Mouse (Mus musculus): Measurements from ENCODE around the gene Zcchc9. TPM values are rescaled to one million over a fixed set of nuclear protein-coding genes. Genes with fewer than 3 reads are reported as not detected.
"Not testable (repeated sequence)": the region's sequence is repeated elsewhere in the genome, so short reads cannot be mapped to it uniquely, and the experiment has no call there.

Zcchc9 gene
- polyA plus RNA-seq, 1 experiment from 2014 or later: 17.6 TPM

- Histone ChIP-seq H3K9ac (replicated peaks; ENCODE audit: low read depth, low read length) (no peak overlapping the region), H3K27ac (ENCODE audit: low read depth, low read length) (no peak overlapping the region), H3K4me1 (ENCODE audit: control insufficient read depth, insufficient read depth, low read length) (no peaks in the 10 kb centered on the region), H3K36me3 (ENCODE audit: control insufficient read depth, insufficient read depth, low read length) (no peaks in the 10 kb centered on the region), H3K27me3 (ENCODE audit: control insufficient read depth, insufficient read depth, low read length) (no peaks in the 10 kb centered on the region), H3K9me3 (ENCODE audit: control insufficient read depth, low read length) (no peaks in the 10 kb centered on the region), H3K4me3 (ENCODE audit: low read depth, low read length) (no peak overlapping the region), H3K4me2 (ENCODE audit: low read depth, low read length) (no peak overlapping the region)
- 95% methylated on average over 5 of the region's 5 CpGs for WGBS
- no peak for ATAC-seq (ENCODE audit: low read depth)
Observed at GRCm38 (mm10) chr13:91778092-91778491, 29.4 kb downstream of the Zcchc9 start.

- no peaks in the 10 kb centered on the region for H3K36me3 ChIP-seq (ENCODE audit: control insufficient read depth, insufficient read depth, low read length)
- no peak overlapping the region for H3K9ac ChIP-seq (replicated peaks; ENCODE audit: low read depth, low read length)
- H3K9me3 ChIP-seq (ENCODE audit: control insufficient read depth, low read length): no peaks in the 10 kb centered on the region
- no peaks in the 10 kb centered on the region for H3K27me3 ChIP-seq (ENCODE audit: control insufficient read depth, insufficient read depth, low read length)
- 80% methylated on average over 9 of the region's 9 CpGs for WGBS
- H3K4me3 ChIP-seq (ENCODE audit: low read depth, low read length): no peak overlapping the region
- no peak for ATAC-seq (ENCODE audit: low read depth)
- H3K4me1 ChIP-seq (ENCODE audit: control insufficient read depth, insufficient read depth, low read length): no peaks in the 10 kb centered on the region
- H3K4me2 ChIP-seq (ENCODE audit: low read depth, low read length): no peak overlapping the region
- H3K27ac ChIP-seq (ENCODE audit: low read depth, low read length): no peak overlapping the region
Observed at GRCm38 (mm10) chr13:91768683-91769651, 38.5 kb downstream of the Zcchc9 start.

GRCm38 (mm10) chr13:91765627-91766026 lies 41.9 kb downstream of the Zcchc9 start:
- Histone ChIP-seq H3K36me3 (ENCODE audit: control insufficient read depth, insufficient read depth, low read length) (no peaks in the 10 kb centered on the region), H3K9ac (replicated peaks; ENCODE audit: low read depth, low read length) (no peak overlapping the region), H3K9me3 (ENCODE audit: control insufficient read depth, low read length) (no peaks in the 10 kb centered on the region), H3K27me3 (ENCODE audit: control insufficient read depth, insufficient read depth, low read length) (no peaks in the 10 kb centered on the region), H3K27ac (ENCODE audit: low read depth, low read length) (no peak overlapping the region), H3K4me3 (ENCODE audit: low read depth, low read length) (no peak overlapping the region), H3K4me1 (ENCODE audit: control insufficient read depth, insufficient read depth, low read length) (no peaks in the 10 kb centered on the region), H3K4me2 (ENCODE audit: low read depth, low read length) (no peak overlapping the region)
- no peak for ATAC-seq (ENCODE audit: low read depth)
- WGBS: 95% methylated on average over 4 of the region's 4 CpGs

- H3K36me3 ChIP-seq (ENCODE audit: control insufficient read depth, insufficient read depth, low read length); H3K9ac ChIP-seq (replicated peaks; ENCODE audit: low read depth, low read length); H3K4me3 ChIP-seq (ENCODE audit: low read depth, low read length); H3K4me2 ChIP-seq (ENCODE audit: low read depth, low read length); H3K4me1 ChIP-seq (ENCODE audit: control insufficient read depth, insufficient read depth, low read length); H3K27ac ChIP-seq (ENCODE audit: low read depth, low read length); H3K9me3 ChIP-seq (ENCODE audit: control insufficient read depth, low read length); H3K27me3 ChIP-seq (ENCODE audit: control insufficient read depth, insufficient read depth, low read length); ATAC-seq (ENCODE audit: low read depth): not testable (repeated sequence)
- 85% methylated on average over 3 of the region's 3 CpGs for WGBS
Observed at GRCm38 (mm10) chr13:91763654-91764053, 43.9 kb downstream of the Zcchc9 start.

- Histone ChIP-seq H3K27ac (ENCODE audit: low read depth, low read length) (no peak overlapping the region), H3K9me3 (ENCODE audit: control insufficient read depth, low read length) (no peaks in the 10 kb centered on the region), H3K36me3 (ENCODE audit: control insufficient read depth, insufficient read depth, low read length) (no peaks in the 10 kb centered on the region), H3K9ac (replicated peaks; ENCODE audit: low read depth, low read length) (no peak overlapping the region), H3K4me3 (ENCODE audit: low read depth, low read length) (no peak overlapping the region), H3K4me1 (ENCODE audit: control insufficient read depth, insufficient read depth, low read length) (no peaks in the 10 kb centered on the region), H3K4me2 (ENCODE audit: low read depth, low read length) (no peak overlapping the region), H3K27me3 (ENCODE audit: control insufficient read depth, insufficient read depth, low read length) (no peaks in the 10 kb centered on the region)
- no peak for ATAC-seq (ENCODE audit: low read depth)
- 94% methylated on average over 6 of the region's 6 CpGs for WGBS
Observed at GRCm38 (mm10) chr13:91761654-91762445, 45.7 kb downstream of the Zcchc9 start.

- Histone ChIP-seq H3K4me1 (ENCODE audit: control insufficient read depth, insufficient read depth, low read length) (no peaks in the 10 kb centered on the region), H3K9me3 (ENCODE audit: control insufficient read depth, low read length) (no peaks in the 10 kb centered on the region), H3K27ac (ENCODE audit: low read depth, low read length) (no peak overlapping the region), H3K4me3 (ENCODE audit: low read depth, low read length) (no peak overlapping the region), H3K27me3 (ENCODE audit: control insufficient read depth, insufficient read depth, low read length) (no peaks in the 10 kb centered on the region), H3K36me3 (ENCODE audit: control insufficient read depth, insufficient read depth, low read length) (no peaks in the 10 kb centered on the region), H3K4me2 (ENCODE audit: low read depth, low read length) (no peak overlapping the region), H3K9ac (replicated peaks; ENCODE audit: low read depth, low read length) (no peak overlapping the region)
- no peak for ATAC-seq (ENCODE audit: low read depth)
- 93% methylated on average over 8 of the region's 8 CpGs for WGBS
Observed at GRCm38 (mm10) chr13:91760302-91761050, 47.0 kb downstream of the Zcchc9 start.

- Histone ChIP-seq H3K4me2 (ENCODE audit: low read depth, low read length) (no peak overlapping the region), H3K27ac (ENCODE audit: low read depth, low read length) (no peak overlapping the region), H3K9me3 (ENCODE audit: control insufficient read depth, low read length) (no peaks in the 10 kb centered on the region), H3K4me1 (ENCODE audit: control insufficient read depth, insufficient read depth, low read length) (no peaks in the 10 kb centered on the region), H3K27me3 (ENCODE audit: control insufficient read depth, insufficient read depth, low read length) (no peaks in the 10 kb centered on the region), H3K4me3 (ENCODE audit: low read depth, low read length) (no peak overlapping the region), H3K36me3 (ENCODE audit: control insufficient read depth, insufficient read depth, low read length) (no peaks in the 10 kb centered on the region), H3K9ac (replicated peaks; ENCODE audit: low read depth, low read length) (no peak overlapping the region)
- 78% methylated on average over 8 of the region's 8 CpGs for whole genome bisulfite sequencing
- ATAC-seq (ENCODE audit: low read depth): no peak
Observed at GRCm38 (mm10) chr13:91759791-91760190, 47.7 kb downstream of the Zcchc9 start.

GRCm38 (mm10) chr13:91758316-91759048 lies 49.0 kb downstream of the Zcchc9 start:
- 81% methylated on average over 7 of the region's 7 CpGs for WGBS

More at GRCm38 (mm10) chr13:91758316-91759048, 49.0 kb downstream of the Zcchc9 start:
- H3K4me2 ChIP-seq (ENCODE audit: low read depth, low read length): no peak overlapping the region
- no peaks in the 10 kb centered on the region for H3K36me3 ChIP-seq (ENCODE audit: control insufficient read depth, insufficient read depth, low read length)
- no peaks in the 10 kb centered on the region for H3K9me3 ChIP-seq (ENCODE audit: control insufficient read depth, low read length)
- ATAC-seq (ENCODE audit: low read depth): no peak
- no peak overlapping the region for H3K4me3 ChIP-seq (ENCODE audit: low read depth, low read length)
- no peak overlapping the region for H3K27ac ChIP-seq (ENCODE audit: low read depth, low read length)
- no peaks in the 10 kb centered on the region for H3K4me1 ChIP-seq (ENCODE audit: control insufficient read depth, insufficient read depth, low read length)
- H3K27me3 ChIP-seq (ENCODE audit: control insufficient read depth, insufficient read depth, low read length): no peaks in the 10 kb centered on the region
- H3K9ac ChIP-seq (replicated peaks; ENCODE audit: low read depth, low read length): no peak overlapping the region

All from neural tube, embryonic 14.5 days (tissue).